Mouse (Mus musculus): ENCODE results near the gene Mettl2. TPM values are rescaled to one million over a fixed set of nuclear protein-coding genes. Genes with fewer than 3 reads are reported as not detected.

Gene Mettl2
- polyA plus RNA-seq, 1 experiment from 2014 or later = 36.1 TPM

DNA sequence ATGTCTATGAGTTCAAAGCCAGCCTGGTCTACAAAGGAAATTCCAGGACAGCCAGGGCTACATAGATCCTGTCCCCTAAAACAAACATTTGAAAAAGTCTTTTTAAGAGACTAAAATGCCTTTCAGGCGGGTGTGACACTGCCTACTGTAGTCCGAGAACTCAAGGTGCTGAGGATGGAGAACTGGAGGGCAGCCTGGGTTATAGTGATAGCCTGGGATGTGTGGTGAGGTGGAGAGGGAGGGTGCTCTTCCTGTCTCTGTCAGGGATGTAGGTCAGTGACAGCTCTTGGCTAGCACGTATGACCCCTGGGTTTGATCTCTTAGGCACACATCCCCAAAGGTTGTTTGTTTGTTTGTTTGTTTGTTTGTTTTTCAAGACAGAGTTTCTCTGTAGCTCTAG is 17.9 kb downstream of the Mettl2 start:
- no peaks in the 10 kb centered on the region for H3K9me3 ChIP-seq
- H3K4me2 ChIP-seq = no peak overlapping the region
- H3K4me1 ChIP-seq = no peaks in the 10 kb centered on the region
- H3K9ac ChIP-seq = no peak overlapping the region
- no peak overlapping the region for H3K4me3 ChIP-seq (replicated peaks)
- 68% methylated on average over 3 of the region's 3 CpGs for WGBS
- peaks cover 5% of the 10 kb centered on the region; the same call in 1 of the 2 replicates for H3K36me3 ChIP-seq
- no peaks in the 10 kb centered on the region for H3K27me3 ChIP-seq (replicated peaks)
- peak; percentile 53; the same call in 1 of the 2 replicates for ATAC-seq (ENCODE audit: insufficient read depth, low FRiP score, low read depth)
- H3K27ac ChIP-seq = no peak overlapping the region

- Histone ChIP-seq H3K27ac (no peak overlapping the region), H3K4me3 (replicated peaks) (no peak overlapping the region), H3K36me3 (peaks cover 5% of the 10 kb centered on the region; the same call in 1 of the 2 replicates), H3K27me3 (replicated peaks) (no peaks in the 10 kb centered on the region), H3K4me1 (no peaks in the 10 kb centered on the region), H3K9me3 (no peaks in the 10 kb centered on the region), H3K9ac (no peak overlapping the region), H3K4me2 (no peak overlapping the region)
- no peak for ATAC-seq (ENCODE audit: insufficient read depth, low FRiP score, low read depth)
- 72% methylated on average over 11 of the region's 11 CpGs for WGBS
Measured at GRCm38 (mm10) chr11:105144508-105145210, 18.4 kb downstream of the Mettl2 start.

GRCm38 (mm10) chr11:105145211-105145610 is 19.0 kb downstream of the Mettl2 start:
- Histone ChIP-seq H3K9me3 (no peaks in the 10 kb centered on the region), H3K4me2 (no peak overlapping the region), H3K36me3 (peaks cover 5% of the 10 kb centered on the region; the same call in 1 of the 2 replicates), H3K4me3 (replicated peaks) (no peak overlapping the region), H3K27ac (no peak overlapping the region), H3K27me3 (replicated peaks) (no peaks in the 10 kb centered on the region), H3K4me1 (no peaks in the 10 kb centered on the region), H3K9ac (no peak overlapping the region)
- ATAC-seq (ENCODE audit: insufficient read depth, low FRiP score, low read depth) = no peak
- WGBS = 77% methylated on average over 10 of the region's 10 CpGs

DNA sequence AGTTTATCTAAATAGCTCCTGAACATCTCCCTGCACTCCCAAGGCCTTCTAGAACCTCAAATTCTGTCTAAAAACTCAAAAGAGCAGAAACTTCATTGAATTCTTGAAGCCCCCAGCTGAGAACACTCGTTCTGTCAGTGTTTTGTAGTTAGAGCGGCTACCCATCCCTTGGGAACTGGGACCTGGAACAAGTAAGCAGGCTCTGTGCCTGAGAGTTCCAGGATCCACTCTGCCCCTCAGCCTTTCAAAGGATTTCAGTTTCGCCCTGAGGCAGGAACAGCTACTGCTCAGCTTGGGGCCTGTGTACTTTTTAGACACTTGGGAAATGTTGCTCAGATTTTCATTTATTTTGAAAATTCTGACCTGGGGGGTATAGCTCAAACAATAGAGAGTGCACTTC is 20.4 kb downstream of the Mettl2 start, which contains the start of gene Gm10842:
Gm10842 (plus strand) TSS at position 301 of the 400 bp plus-strand sequence.
- ATAC-seq (ENCODE audit: insufficient read depth, low FRiP score, low read depth) = no peak
- Histone ChIP-seq H3K9me3 (no peaks in the 10 kb centered on the region), H3K27ac (no peak within 1 kb of the TSS)

GRCm38 (mm10) chr11:105149353-105149752 is 23.1 kb downstream of the Mettl2 start:
- Histone ChIP-seq H3K36me3 (no peaks in the 10 kb centered on the region), H3K27ac (no peak overlapping the region), H3K4me2 (no peak overlapping the region), H3K4me3 (replicated peaks) (no peak overlapping the region), H3K9me3 (no peaks in the 10 kb centered on the region), H3K27me3 (replicated peaks) (0 out of 2 replicates have a peak, but pooled peaks cover 4% of the 10 kb centered on the region), H3K9ac (no peak overlapping the region), H3K4me1 (no peaks in the 10 kb centered on the region; the same call in 1 of the 2 replicates)
- ATAC-seq (ENCODE audit: insufficient read depth, low FRiP score, low read depth) = no peak
- 47% methylated on average over 3 of the region's 3 CpGs for WGBS

More for the DNA sequence above, 20.4 kb downstream of the Mettl2 start, which contains the start of gene Gm10842:
- Histone ChIP-seq H3K4me2 (no peak within 1 kb of the TSS), H3K36me3 (no peaks in the 10 kb centered on the region), H3K4me1 (no peaks in the 10 kb centered on the region), H3K9ac (no peak within 1 kb of the TSS), H3K4me3 (replicated peaks) (no peak within 1 kb of the TSS), H3K27me3 (replicated peaks) (0 out of 2 replicates have a peak, but pooled peaks cover 4% of the 10 kb centered on the region)
- WGBS = 75% methylated on average over 3 of the region's 3 CpGs

DNA sequence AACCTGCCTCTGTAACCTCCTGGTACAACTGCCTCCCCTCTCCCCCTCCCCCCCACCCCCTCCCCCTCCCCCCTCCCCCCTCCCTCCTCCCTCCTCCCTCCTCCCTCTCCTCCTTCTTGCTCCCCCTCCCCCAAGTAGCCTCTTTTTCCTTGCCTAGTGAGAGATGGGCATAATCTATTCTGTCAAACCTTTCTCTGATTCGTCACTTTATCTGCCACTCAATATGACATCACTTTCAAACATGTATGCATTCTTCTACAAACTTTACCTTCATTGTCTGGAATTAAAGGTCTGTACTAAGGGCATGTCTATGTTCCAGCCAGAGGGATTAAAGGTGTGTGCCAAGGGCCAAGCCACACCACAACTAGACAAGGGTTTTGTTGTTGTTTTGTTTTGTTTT is 23.5 kb downstream of the Mettl2 start:
- ATAC-seq (ENCODE audit: insufficient read depth, low FRiP score, low read depth) = no peak
- no peak overlapping the region for H3K4me2 ChIP-seq
- WGBS = 93% methylated on average over 1 of the region's 1 CpGs
- no peaks in the 10 kb centered on the region for H3K9me3 ChIP-seq
- no peak overlapping the region for H3K27ac ChIP-seq
- H3K4me1 ChIP-seq = no peaks in the 10 kb centered on the region; the same call in 1 of the 2 replicates
- H3K36me3 ChIP-seq = no peaks in the 10 kb centered on the region
- H3K27me3 ChIP-seq (replicated peaks) = 0 out of 2 replicates have a peak, but pooled peaks cover 4% of the 10 kb centered on the region
- H3K9ac ChIP-seq = no peak overlapping the region
- H3K4me3 ChIP-seq (replicated peaks) = no peak overlapping the region

DNA sequence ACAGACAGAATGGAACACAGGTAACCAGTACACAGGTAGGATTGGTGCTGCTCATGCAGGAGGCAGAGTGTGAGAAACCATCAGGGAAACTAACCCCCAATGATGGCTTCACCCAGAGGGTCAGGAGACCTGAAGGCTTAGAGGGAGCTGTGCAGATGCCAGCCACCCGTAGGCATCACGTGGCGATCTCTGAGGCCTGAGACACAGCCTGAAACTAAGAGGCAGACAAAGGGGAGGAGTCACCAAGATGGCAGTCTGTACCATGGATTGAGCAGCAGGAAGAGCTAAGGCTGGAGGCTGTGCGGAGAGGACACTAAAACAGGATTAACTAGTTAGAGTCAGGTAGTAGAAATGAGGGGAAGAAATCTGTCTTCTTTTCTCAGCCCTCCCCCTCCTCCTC is 24.5 kb downstream of the Mettl2 start:
- Histone ChIP-seq H3K4me1 (no peaks in the 10 kb centered on the region; the same call in 1 of the 2 replicates), H3K9ac (no peak overlapping the region), H3K9me3 (no peaks in the 10 kb centered on the region), H3K4me3 (replicated peaks) (no peak overlapping the region), H3K36me3 (no peaks in the 10 kb centered on the region), H3K4me2 (no peak overlapping the region), H3K27me3 (replicated peaks) (0 out of 2 replicates have a peak, but pooled peaks cover 4% of the 10 kb centered on the region), H3K27ac (no peak overlapping the region)
- ATAC-seq (ENCODE audit: insufficient read depth, low FRiP score, low read depth) = no peak
- 75% methylated on average over 4 of the region's 4 CpGs for WGBS

DNA sequence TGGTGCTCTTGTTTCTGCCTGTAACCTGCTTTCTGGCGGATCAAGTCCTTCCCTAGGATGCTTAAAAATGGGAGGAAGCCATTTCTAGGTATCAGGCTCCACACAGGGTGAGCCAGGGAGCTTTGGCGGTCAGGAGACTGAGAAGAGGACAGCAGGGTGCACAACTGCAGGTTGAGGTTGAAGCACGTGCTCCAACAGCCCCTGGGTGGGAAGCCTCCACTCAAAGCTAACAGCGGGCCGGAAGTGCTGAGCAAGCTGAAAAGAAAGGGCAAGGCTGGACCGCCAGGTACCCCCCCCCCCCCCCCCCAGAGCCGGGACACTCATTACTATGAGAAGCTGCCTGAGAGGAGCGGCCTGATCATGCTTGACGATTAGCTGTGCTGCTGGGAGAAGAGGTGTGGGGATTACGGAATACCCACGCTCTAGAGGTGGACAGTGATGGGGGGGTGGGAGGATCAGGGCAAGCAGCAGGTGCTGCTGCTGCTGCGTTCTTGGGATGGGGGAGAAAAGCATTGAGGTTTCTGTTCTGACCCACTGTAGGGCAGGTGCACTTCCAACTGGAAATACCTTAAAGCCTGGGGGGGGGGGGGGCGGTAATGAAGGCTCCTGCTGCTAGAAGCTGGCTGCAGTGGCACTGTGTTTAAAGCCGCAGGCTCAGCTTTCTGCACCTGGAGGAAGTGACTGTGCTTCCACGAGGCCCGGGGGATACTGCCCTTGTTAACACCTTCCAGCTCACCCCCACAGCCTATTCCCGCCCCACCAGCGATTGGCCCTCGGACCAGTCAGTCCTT is 25.2 kb downstream of the Mettl2 start:
- Histone ChIP-seq H3K9me3 (no peaks in the 10 kb centered on the region), H3K4me3 (replicated peaks) (no peak overlapping the region), H3K36me3 (no peaks in the 10 kb centered on the region), H3K4me2 (peak overlapping the region; percentile 21; the same call in 1 of the 2 replicates), H3K27me3 (replicated peaks) (0 out of 2 replicates have a peak, but pooled peaks cover 4% of the 10 kb centered on the region), H3K9ac (no peak overlapping the region), H3K4me1 (no peaks in the 10 kb centered on the region; the same call in 1 of the 2 replicates), H3K27ac (no peak overlapping the region)
- 19% methylated on average over 16 of the region's 19 CpGs for WGBS
- no peak for ATAC-seq (ENCODE audit: insufficient read depth, low FRiP score, low read depth)

GRCm38 (mm10) chr11:105152017-105152300 is 25.7 kb downstream of the Mettl2 start:
- Histone ChIP-seq H3K9ac (no peak overlapping the region), H3K27ac (no peak overlapping the region), H3K4me1 (no peaks in the 10 kb centered on the region; the same call in 1 of the 2 replicates), H3K4me2 (no peak overlapping the region), H3K9me3 (no peaks in the 10 kb centered on the region), H3K36me3 (no peaks in the 10 kb centered on the region), H3K27me3 (replicated peaks) (0 out of 2 replicates have a peak, but pooled peaks cover 4% of the 10 kb centered on the region), H3K4me3 (replicated peaks) (no peak overlapping the region)
- WGBS = 51% methylated on average over 2 of the region's 4 CpGs
- ATAC-seq (ENCODE audit: insufficient read depth, low FRiP score, low read depth) = no peak

DNA sequence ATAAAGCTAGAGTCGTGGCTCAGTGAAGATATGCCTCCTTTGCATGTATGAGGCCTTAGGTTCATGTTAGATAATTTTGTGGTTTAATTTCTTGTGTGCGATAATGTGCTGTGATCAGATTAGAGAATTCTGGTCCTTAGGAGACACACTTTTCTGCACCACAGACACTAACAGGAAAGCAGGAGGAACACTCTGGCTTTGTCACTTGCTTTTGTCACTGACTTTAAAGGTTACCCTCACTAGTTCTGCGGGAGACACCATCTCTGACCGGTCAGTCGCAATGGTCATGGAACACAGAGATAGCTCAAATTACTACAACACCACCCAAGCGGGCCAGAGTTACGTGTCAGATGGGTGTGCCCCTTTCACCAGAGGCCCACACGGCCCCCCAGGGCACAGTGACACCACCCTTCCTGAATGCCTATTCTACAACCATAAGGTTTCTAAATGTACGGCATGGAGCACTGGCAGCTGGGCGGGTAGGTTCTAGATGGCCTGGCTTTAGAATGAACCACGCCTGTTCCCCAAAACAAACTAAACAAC is 26.2 kb downstream of the Mettl2 start:
- WGBS = 73% methylated on average over 11 of the region's 11 CpGs

DNA sequence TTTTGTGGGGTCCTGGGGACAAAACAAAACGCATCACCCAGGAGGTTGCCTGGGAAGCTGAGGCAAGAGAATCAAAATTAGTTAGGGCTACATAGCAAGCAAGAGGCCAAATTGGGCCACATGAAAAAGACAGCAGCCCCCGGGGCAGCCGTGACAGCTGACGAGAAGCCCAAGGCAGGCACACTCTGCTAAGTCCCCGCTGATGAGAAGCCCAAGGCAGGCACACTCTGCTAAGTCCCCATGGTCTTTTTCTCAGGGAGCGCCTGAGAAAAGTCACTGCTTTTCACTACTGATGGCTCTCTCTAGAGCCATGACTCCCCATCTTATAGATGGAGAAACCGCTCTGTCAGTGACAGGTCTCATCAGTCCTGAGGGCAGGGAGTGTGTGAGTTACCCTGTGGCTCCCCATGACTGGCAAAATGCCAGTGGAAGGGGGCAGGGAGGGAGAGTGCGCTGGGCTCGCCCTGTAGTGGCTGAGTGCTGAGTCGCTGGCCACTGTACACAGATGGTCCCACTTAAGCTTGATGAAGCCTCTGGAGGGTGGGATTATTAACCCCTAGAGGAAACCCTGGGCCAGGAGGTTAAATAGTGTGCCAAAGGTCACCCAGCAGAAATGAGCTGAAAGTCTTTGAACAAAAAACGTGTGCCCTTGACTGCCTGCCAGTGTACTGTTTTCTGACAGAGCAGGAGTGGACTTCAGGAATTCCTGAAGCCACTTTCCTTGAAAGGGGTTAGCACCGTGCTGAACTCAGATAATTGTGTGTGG is 27.0 kb downstream of the Mettl2 start:
- Histone ChIP-seq H3K36me3 (no peaks in the 10 kb centered on the region), H3K4me3 (replicated peaks) (no peak overlapping the region), H3K4me1 (no peaks in the 10 kb centered on the region; the same call in 1 of the 2 replicates), H3K27me3 (replicated peaks) (0 out of 2 replicates have a peak, but pooled peaks cover 4% of the 10 kb centered on the region), H3K9ac (no peak overlapping the region), H3K4me2 (no peak overlapping the region), H3K9me3 (no peaks in the 10 kb centered on the region), H3K27ac (no peak overlapping the region)
- peak; percentile 87 for ATAC-seq (ENCODE audit: insufficient read depth, low FRiP score, low read depth)
- 27% methylated on average over 12 of the region's 12 CpGs for WGBS

More for the DNA sequence above, 26.2 kb downstream of the Mettl2 start:
- Histone ChIP-seq H3K27ac (no peak overlapping the region), H3K9me3 (no peaks in the 10 kb centered on the region), H3K4me1 (no peaks in the 10 kb centered on the region; the same call in 1 of the 2 replicates), H3K4me3 (replicated peaks) (no peak overlapping the region), H3K36me3 (no peaks in the 10 kb centered on the region), H3K9ac (no peak overlapping the region), H3K4me2 (no peak overlapping the region), H3K27me3 (replicated peaks) (0 out of 2 replicates have a peak, but pooled peaks cover 4% of the 10 kb centered on the region)
- ATAC-seq (ENCODE audit: insufficient read depth, low FRiP score, low read depth) = peak; percentile 77
